Mouse (Mus musculus): Measurements from ENCODE around the gene Hist1h3h. TPM values are rescaled to one million over a fixed set of nuclear protein-coding genes. Genes with fewer than 3 reads are reported as not detected.
A peak's percentile ranks its signal among the peaks of the same experiment; 100 is the strongest.
"Not testable (repeated sequence)": the region's sequence is repeated elsewhere in the genome, so short reads cannot be mapped to it uniquely, and the experiment has no call there.

The Hist1h3h gene
- total RNA-seq (2021) (1 to 10 TPM; 5.5 to 9.1 TPM), polyA plus RNA-seq (2012; rRNA removed) (not detected in 2 replicates)
- long read RNA-seq = 0 reads

- intact Hi-C loops (cut with DNase I) = loop anchor here (2.0 to 10.0 kb wide), 5 partner anchors 197 to 1977 kb away; partner anchors contain the start of genes Hist1h1t, Hist1h4c, Hist1h4d and Hist1h4i
- TF ChIP-seq POLR2A (IDR thresholded peaks at IDR 0.05; ENCODE audit: insufficient read depth, low read depth, low read length) = peak; percentile 65; the same call in 1 of the 2 replicates
- peak; percentile 75 to 85 for DNase-seq
- not testable (repeated sequence) for H3K4me1 ChIP-seq (ENCODE audit: control insufficient read depth, insufficient read depth, low read length); H3K36me3 ChIP-seq (ENCODE audit: control insufficient read depth, insufficient read depth, low read length); H3K79me2 ChIP-seq (replicated peaks; ENCODE audit: control insufficient read depth, insufficient read depth, low read length); H3K27me3 ChIP-seq (ENCODE audit: control insufficient read depth, insufficient read depth, low read length)
- WGBS = 12% methylated on average over 26 of the region's 56 CpGs
- Histone ChIP-seq H3K4me3 (peak within 1 kb of the TSS; percentile 35; the same call in 1 of the 2 replicates), H3K27ac (peak within 1 kb of the TSS; percentile 42), H3K9ac (ENCODE audit: low read depth, low read length) (peak within 1 kb of the TSS; percentile 52)
Observed at GRCm38 (mm10) chr13:21717397-21718357, at the start of gene Hist1h3h. Hist1h3h (plus strand) TSS chr13:21717659.

GRCm38 (mm10) chr13:21677305-21677704, 40.2 kb upstream of the Hist1h3h start, which contains the start of gene Olfr1360:
Olfr1360 (minus strand) TSS chr13:21677405.
- H3K27me3 ChIP-seq (ENCODE audit: control insufficient read depth, insufficient read depth, low read length) = no peaks in the 10 kb centered on the region
- H3K9ac ChIP-seq (ENCODE audit: low read depth, low read length) = no peak within 1 kb of the TSS
- 81% methylated on average over 2 of the region's 2 CpGs for WGBS
- H3K4me3 ChIP-seq = no peak within 1 kb of the TSS
- no peaks in the 10 kb centered on the region for H3K4me1 ChIP-seq (ENCODE audit: control insufficient read depth, insufficient read depth, low read length)
- DNase-seq = no peak
- TF ChIP-seq POLR2A (IDR thresholded peaks at IDR 0.05; ENCODE audit: insufficient read depth, low read depth, low read length) = no peak
- TF ChIP-seq CTCF (IDR thresholded peaks at IDR 0.05) = no peak
- no peak for TF ChIP-seq EP300 (IDR thresholded peaks at IDR 0.05; ENCODE audit: insufficient read depth, low read depth, low read length)
- H3K27ac ChIP-seq = no peak within 1 kb of the TSS
- H3K79me2 ChIP-seq (replicated peaks; ENCODE audit: control insufficient read depth, insufficient read depth, low read length) = no peaks in the 10 kb centered on the region
- H3K36me3 ChIP-seq (ENCODE audit: control insufficient read depth, insufficient read depth, low read length) = no peaks in the 10 kb centered on the region
- intact Hi-C loops (cut with DNase I) = no loop called here

GRCm38 (mm10) chr13:21697811-21698210, 19.6 kb upstream of the Hist1h3h start, which contains the start of gene Olfr1359:
Olfr1359 (plus strand) TSS chr13:21698111.
- Histone ChIP-seq H3K4me3 (no peak within 1 kb of the TSS), H3K79me2 (replicated peaks; ENCODE audit: control insufficient read depth, insufficient read depth, low read length) (no peaks in the 10 kb centered on the region), H3K9ac (ENCODE audit: low read depth, low read length) (no peak within 1 kb of the TSS), H3K36me3 (ENCODE audit: control insufficient read depth, insufficient read depth, low read length) (no peaks in the 10 kb centered on the region), H3K27me3 (ENCODE audit: control insufficient read depth, insufficient read depth, low read length) (no peaks in the 10 kb centered on the region), H3K4me1 (ENCODE audit: control insufficient read depth, insufficient read depth, low read length) (no peaks in the 10 kb centered on the region), H3K27ac (no peak within 1 kb of the TSS)
- intact Hi-C loops (cut with DNase I) = no loop called here
- no peak for TF ChIP-seq CTCF (IDR thresholded peaks at IDR 0.05)
- TF ChIP-seq EP300 (IDR thresholded peaks at IDR 0.05; ENCODE audit: insufficient read depth, low read depth, low read length) = no peak
- TF ChIP-seq POLR2A (IDR thresholded peaks at IDR 0.05; ENCODE audit: insufficient read depth, low read depth, low read length) = no peak
- no peak for DNase-seq

- Histone ChIP-seq H3K4me1 (ENCODE audit: control insufficient read depth, insufficient read depth, low read length) (no peaks in the 10 kb centered on the region), H3K9ac (ENCODE audit: low read depth, low read length) (no peak overlapping the region), H3K36me3 (ENCODE audit: control insufficient read depth, insufficient read depth, low read length) (no peaks in the 10 kb centered on the region), H3K4me3 (no peak overlapping the region), H3K27me3 (ENCODE audit: control insufficient read depth, insufficient read depth, low read length) (no peaks in the 10 kb centered on the region), H3K79me2 (replicated peaks; ENCODE audit: control insufficient read depth, insufficient read depth, low read length) (no peaks in the 10 kb centered on the region), H3K27ac (no peak overlapping the region)
- TF ChIP-seq CTCF (IDR thresholded peaks at IDR 0.05) = no peak
- WGBS = 64% methylated on average over 4 of the region's 4 CpGs
- no peak for DNase-seq
- intact Hi-C loops (cut with DNase I) = no loop called here
Observed at GRCm38 (mm10) chr13:21706669-21707068, 10.8 kb upstream of the Hist1h3h start.

DNA sequence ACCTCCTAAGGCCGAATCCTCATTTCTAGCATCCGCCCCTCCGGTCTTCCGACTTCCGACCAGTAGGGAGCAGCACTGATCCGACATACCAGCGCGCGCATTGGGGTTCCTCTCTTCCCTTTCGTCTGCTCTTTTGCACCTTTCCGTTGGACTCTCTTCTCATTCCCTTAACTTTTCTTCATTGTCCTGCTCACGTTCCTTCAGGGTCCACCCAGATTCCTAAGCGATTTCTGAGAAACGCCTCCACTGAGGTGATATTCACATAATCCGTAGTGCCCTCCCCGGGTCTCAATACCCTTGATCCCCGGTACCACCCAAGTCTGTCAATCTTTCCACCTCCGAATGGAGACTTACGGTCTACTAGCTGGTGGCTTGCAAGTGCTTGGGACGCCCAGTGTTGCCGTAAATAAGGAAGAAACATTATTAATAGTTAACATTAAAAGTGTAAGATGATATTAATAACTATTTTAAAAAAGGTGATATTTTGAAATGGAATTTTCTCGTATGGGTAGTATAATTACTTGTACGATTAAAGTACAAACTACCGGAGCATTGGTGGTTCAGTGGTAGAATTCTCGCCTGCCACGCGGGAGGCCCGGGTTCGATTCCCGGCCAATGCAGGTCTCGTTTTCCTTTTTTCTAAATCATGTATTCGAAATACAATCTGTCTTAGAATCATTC, 7.3 kb upstream of the Hist1h3h start:
- H3K79me2 ChIP-seq (replicated peaks; ENCODE audit: control insufficient read depth, insufficient read depth, low read length) = no peaks in the 10 kb centered on the region
- WGBS = under 1% methylated on average over 32 of the region's 32 CpGs
- peak overlapping the region; percentile 85 for H3K9ac ChIP-seq (ENCODE audit: low read depth, low read length)
- H3K27ac ChIP-seq = peak overlapping the region; percentile 78
- no peaks in the 10 kb centered on the region for H3K4me1 ChIP-seq (ENCODE audit: control insufficient read depth, insufficient read depth, low read length)
- intact Hi-C loops (cut with DNase I) = loop anchor here (2.0 to 10.0 kb wide), 7 partner anchors 205 to 1985 kb away; partner anchors contain the start of genes Hist1h1t, Hist1h4c and Hist1h4d
- 0 out of 2 replicates have a peak, but pooled peaks have one; percentile 49 for TF ChIP-seq EP300 (IDR thresholded peaks at IDR 0.05; ENCODE audit: insufficient read depth, low read depth, low read length)
- TF ChIP-seq CTCF (IDR thresholded peaks at IDR 0.05) = peak; percentile 96; the same call in 1 of the 2 replicates
- TF ChIP-seq POLR2A (IDR thresholded peaks at IDR 0.05; ENCODE audit: insufficient read depth, low read depth, low read length) = peak; percentile 49
- peak; percentile 89 to 90 for DNase-seq
- H3K36me3 ChIP-seq (ENCODE audit: control insufficient read depth, insufficient read depth, low read length) = no peaks in the 10 kb centered on the region
- no peaks in the 10 kb centered on the region for H3K27me3 ChIP-seq (ENCODE audit: control insufficient read depth, insufficient read depth, low read length)
- peak overlapping the region; percentile 74 for H3K4me3 ChIP-seq
